Comparison of ENCODE assay signal across 14 mouse cellular contexts in genomic region chr6:16187983-16188550, GRCm38 (mm10).
A peak's percentile ranks its signal among the peaks of the same experiment; 100 is the strongest.
DNase-seq lines count a peak whose midpoint lies in the region; ATAC-seq and TF ChIP-seq lines count a peak whose summit lies in the region.
"Had no signal": no experiment of that assay in that cellular context is flagged by ENCODE, and none has a peak within 500 bp of the region (broad histone marks: within the 10 kb centered on the region; RNA-seq: fewer than 3 reads in every experiment).

No protein-coding gene starts in this region.

- H3K4me1 ChIP-seq in heart, embryonic 16.5 days (ENCODE audit: control insufficient read depth, insufficient read depth, low read length), result no peaks in the 10 kb centered on the region
- H3K4me1 ChIP-seq in cerebellum, adult 2 months (ENCODE audit: control insufficient read depth, insufficient read depth, low read length), result no peaks in the 10 kb centered on the region
- H3K4me1 ChIP-seq: liver, embryonic 12.5 days; midbrain, embryonic 10.5 days had no signal

- 35% methylated on average over 4 of the region's 4 CpGs for WGBS in heart, embryonic 16.5 days
- WGBS in cerebellum, adult 2 months, result 60% methylated on average over 4 of the region's 4 CpGs

- no peak for DNase-seq in heart, postnatal 10 days
- peak; percentile 8 for DNase-seq in 416B (ENCODE audit: low read depth)
- peak; percentile 4 for DNase-seq in frontal cortex, postnatal 25 days (ENCODE audit: low spot score in 2 of 2)
- DNase-seq in left cerebral cortex, postnatal 14 days (ENCODE audit: low spot score in 2 of 2), result peak; percentile 41 to 73
- no peak for DNase-seq in gastrocnemius, postnatal 25 days
- no peak for DNase-seq in c-Kit-positive CD71-positive TER-119-positive erythroid progenitor cells, embryonic 14.5 days (ENCODE audit: low spot score)
- DNase-seq in cerebellum, adult 2 months, result no peak
- DNase-seq: gastrocnemius, postnatal 36 days; kidney, postnatal 14 days had no signal

- no peaks in the 10 kb centered on the region for H3K27me3 ChIP-seq in heart, embryonic 16.5 days (ENCODE audit: control insufficient read depth, insufficient read depth, low read length)
- no peaks in the 10 kb centered on the region for H3K27me3 ChIP-seq in cerebellum, adult 2 months (ENCODE audit: control insufficient read depth, insufficient read depth, low read length)
- H3K27me3 ChIP-seq: liver, embryonic 12.5 days; neural tube, embryonic 13.5 days had no signal

- H3K9me3 ChIP-seq in heart, embryonic 16.5 days (replicated peaks; ENCODE audit: control insufficient read depth, low read length), result no peaks in the 10 kb centered on the region
- H3K9me3 ChIP-seq: liver, embryonic 12.5 days; midbrain, embryonic 10.5 days; neural tube, embryonic 13.5 days had no signal

- no peak for TF ChIP-seq CTCF in cerebellum, adult 2 months (IDR thresholded peaks at IDR 0.05; ENCODE audit: borderline replicate concordance, insufficient read depth, low read depth, low read length)

- no peak overlapping the region for H3K4me3 ChIP-seq in heart, embryonic 16.5 days (ENCODE audit: low read length)
- H3K4me3 ChIP-seq in cerebellum, adult 2 months (replicated peaks; ENCODE audit: insufficient read depth, low read depth, low read length), result no peak overlapping the region
- H3K4me3 ChIP-seq: liver, embryonic 12.5 days; midbrain, embryonic 10.5 days; neural tube, embryonic 13.5 days had no signal

- peak; percentile 23 for ATAC-seq in heart, embryonic 16.5 days (replicated peaks; ENCODE audit: extremely low read depth, insufficient read depth, low FRiP score)
- ATAC-seq: CD4-positive, CD25-positive, alpha-beta regulatory T cell, adult 4 months; liver, embryonic 12.5 days had no signal

- TF ChIP-seq POLR2A in cerebellum, adult 2 months (IDR thresholded peaks at IDR 0.05; ENCODE audit: borderline replicate concordance, insufficient read depth, low read length), result no peak

- H3K4me2 ChIP-seq in heart, embryonic 16.5 days (ENCODE audit: low read depth, low read length), result no peak overlapping the region
- H3K4me2 ChIP-seq: liver, embryonic 12.5 days; neural tube, embryonic 13.5 days had no signal

- no peaks in the 10 kb centered on the region for H3K36me3 ChIP-seq in heart, embryonic 16.5 days (ENCODE audit: control insufficient read depth, insufficient read depth)
- H3K36me3 ChIP-seq: liver, embryonic 12.5 days; midbrain, embryonic 10.5 days; neural tube, embryonic 13.5 days had no signal

- no peak overlapping the region for H3K27ac ChIP-seq in heart, embryonic 16.5 days (ENCODE audit: low read length)
- H3K27ac ChIP-seq in cerebellum, adult 2 months (ENCODE audit: insufficient read depth, low read length), result no peak overlapping the region
- H3K27ac ChIP-seq: liver, embryonic 12.5 days; midbrain, embryonic 10.5 days; neural tube, embryonic 13.5 days had no signal

- intact Hi-C loops in heart, postnatal 10 days (cut with DNase I), result no loop called here
- intact Hi-C loops in left cerebral cortex, postnatal 14 days (cut with DNase I), result no loop called here

- no peak overlapping the region for H3K9ac ChIP-seq in heart, embryonic 16.5 days (ENCODE audit: low read length)
- H3K9ac ChIP-seq: liver, embryonic 12.5 days; neural tube, embryonic 13.5 days had no signal

Comparison
In these comparisons a context has a peak if more than half of its experiments do, and no peak if none do; other contexts are left out.
1. DNase-seq: peak in 416B (single experiment), frontal cortex, postnatal 25 days (2 of 2) and left cerebral cortex, postnatal 14 days (2 of 2); none in heart, postnatal 10 days (0 of 2), gastrocnemius, postnatal 25 days (single experiment), c-Kit-positive CD71-positive TER-119-positive erythroid progenitor cells, embryonic 14.5 days (single experiment) and cerebellum, adult 2 months (0 of 2).